Mouse (Mus musculus): Measurements from ENCODE around the gene Kctd17. TPM values are rescaled to one million over a fixed set of nuclear protein-coding genes. Genes with fewer than 3 reads are reported as not detected.

Kctd17 gene
- polyA plus RNA-seq, 1 experiment from 2014 or later, result 60.5 TPM

GRCm38 (mm10) chr15:78450419-78450768, 22.0 kb downstream of the Kctd17 start:
- no peak overlapping the region for H3K4me3 ChIP-seq (ENCODE audit: low read depth, low read length)
- 80% methylated on average over 6 of the region's 6 CpGs for WGBS
- H3K4me1 ChIP-seq (ENCODE audit: control insufficient read depth, insufficient read depth, low read length), result peaks cover 4% of the 10 kb centered on the region
- no peaks in the 10 kb centered on the region for H3K27me3 ChIP-seq (ENCODE audit: control insufficient read depth, insufficient read depth, low read length)
- DNase-seq (ENCODE audit: low spot score, missing footprints) (no peak), ATAC-seq (ENCODE audit: low FRiP score) (no peak)
- H3K4me2 ChIP-seq, result no peak overlapping the region
- no peak overlapping the region for H3K27ac ChIP-seq (ENCODE audit: low read depth, low read length)
- no peaks in the 10 kb centered on the region for H3K36me3 ChIP-seq (ENCODE audit: control insufficient read depth, insufficient read depth, low read length)
- H3K9me3 ChIP-seq (ENCODE audit: control insufficient read depth, low read length), result no peaks in the 10 kb centered on the region
- H3K9ac ChIP-seq (ENCODE audit: low read length), result no peak overlapping the region

GRCm38 (mm10) chr15:78451201-78451600, 22.8 kb downstream of the Kctd17 start:
- Histone ChIP-seq H3K9me3 (ENCODE audit: control insufficient read depth, low read length) (no peaks in the 10 kb centered on the region), H3K4me1 (ENCODE audit: control insufficient read depth, insufficient read depth, low read length) (peaks cover 4% of the 10 kb centered on the region), H3K4me2 (no peak overlapping the region), H3K36me3 (ENCODE audit: control insufficient read depth, insufficient read depth, low read length) (no peaks in the 10 kb centered on the region), H3K4me3 (ENCODE audit: low read depth, low read length) (no peak overlapping the region), H3K9ac (ENCODE audit: low read length) (no peak overlapping the region), H3K27ac (ENCODE audit: low read depth, low read length) (no peak overlapping the region), H3K27me3 (ENCODE audit: control insufficient read depth, insufficient read depth, low read length) (no peaks in the 10 kb centered on the region)
- ATAC-seq (ENCODE audit: low FRiP score), result no peak
- 85% methylated on average over 2 of the region's 2 CpGs for WGBS
- peak; percentile 19 for DNase-seq (ENCODE audit: low spot score, missing footprints)

- DNase-seq (ENCODE audit: low spot score, missing footprints) (peak; percentile 37), ATAC-seq (ENCODE audit: low FRiP score) (no peak)
- Histone ChIP-seq H3K9me3 (ENCODE audit: control insufficient read depth, low read length) (no peaks in the 10 kb centered on the region), H3K27me3 (ENCODE audit: control insufficient read depth, insufficient read depth, low read length) (no peaks in the 10 kb centered on the region), H3K27ac (ENCODE audit: low read depth, low read length) (no peak overlapping the region), H3K4me2 (no peak overlapping the region), H3K36me3 (ENCODE audit: control insufficient read depth, insufficient read depth, low read length) (no peaks in the 10 kb centered on the region), H3K9ac (ENCODE audit: low read length) (no peak overlapping the region), H3K4me1 (ENCODE audit: control insufficient read depth, insufficient read depth, low read length) (no peaks in the 10 kb centered on the region), H3K4me3 (ENCODE audit: low read depth, low read length) (no peak overlapping the region)
- 92% methylated on average over 3 of the region's 3 CpGs for whole genome bisulfite sequencing
Measured at GRCm38 (mm10) chr15:78452929-78453328, 24.6 kb downstream of the Kctd17 start.

DNA sequence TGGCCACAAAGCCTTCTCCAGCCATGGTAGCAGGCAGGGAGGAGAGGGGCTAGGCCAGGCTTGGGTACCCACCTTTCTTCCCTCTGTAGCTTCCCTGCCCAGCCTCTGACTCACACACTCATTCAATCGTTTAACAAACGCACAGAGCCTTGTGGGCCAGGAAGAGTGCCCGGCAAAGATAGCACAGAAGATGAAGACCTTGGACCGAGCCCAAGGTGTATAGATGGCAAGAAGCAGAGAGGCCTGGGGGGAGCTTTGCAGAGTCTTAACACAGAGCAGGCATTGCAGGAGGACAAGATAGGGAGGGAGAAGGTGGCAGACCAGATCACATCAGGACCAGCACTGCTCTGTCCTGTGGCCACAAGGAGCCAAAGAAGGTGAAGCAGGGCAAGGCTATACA, 26.8 kb downstream of the Kctd17 start:
- Histone ChIP-seq H3K27me3 (ENCODE audit: control insufficient read depth, insufficient read depth, low read length) (no peaks in the 10 kb centered on the region; the same call in 1 of the 2 replicates), H3K4me1 (ENCODE audit: control insufficient read depth, insufficient read depth, low read length) (no peaks in the 10 kb centered on the region), H3K9me3 (ENCODE audit: control insufficient read depth, low read length) (no peaks in the 10 kb centered on the region), H3K36me3 (ENCODE audit: control insufficient read depth, insufficient read depth, low read length) (no peaks in the 10 kb centered on the region), H3K27ac (ENCODE audit: low read depth, low read length) (no peak overlapping the region), H3K4me3 (ENCODE audit: low read depth, low read length) (no peak overlapping the region), H3K9ac (ENCODE audit: low read length) (no peak overlapping the region), H3K4me2 (no peak overlapping the region)
- DNase-seq (ENCODE audit: low spot score, missing footprints) (no peak), ATAC-seq (ENCODE audit: low FRiP score) (no peak)
- WGBS, result 86% methylated on average over 4 of the region's 4 CpGs

GRCm38 (mm10) chr15:78456051-78456450, 27.7 kb downstream of the Kctd17 start:
- whole genome bisulfite sequencing, result 76% methylated on average over 7 of the region's 7 CpGs
- no peak for DNase-seq (ENCODE audit: low spot score, missing footprints)
- Histone ChIP-seq H3K27ac (ENCODE audit: low read depth, low read length) (no peak overlapping the region), H3K36me3 (ENCODE audit: control insufficient read depth, insufficient read depth, low read length) (no peaks in the 10 kb centered on the region), H3K4me3 (ENCODE audit: low read depth, low read length) (no peak overlapping the region), H3K4me2 (no peak overlapping the region), H3K4me1 (ENCODE audit: control insufficient read depth, insufficient read depth, low read length) (no peaks in the 10 kb centered on the region), H3K9ac (ENCODE audit: low read length) (no peak overlapping the region), H3K27me3 (ENCODE audit: control insufficient read depth, insufficient read depth, low read length) (no peaks in the 10 kb centered on the region; the same call in 1 of the 2 replicates), H3K9me3 (ENCODE audit: control insufficient read depth, low read length) (no peaks in the 10 kb centered on the region)
- ATAC-seq (ENCODE audit: low FRiP score), result no peak

GRCm38 (mm10) chr15:78457193-78457592, 28.8 kb downstream of the Kctd17 start:
- no peaks in the 10 kb centered on the region for H3K36me3 ChIP-seq (ENCODE audit: control insufficient read depth, insufficient read depth, low read length)
- no peak for ATAC-seq (ENCODE audit: low FRiP score)
- no peak overlapping the region for H3K4me2 ChIP-seq
- no peaks in the 10 kb centered on the region for H3K4me1 ChIP-seq (ENCODE audit: control insufficient read depth, insufficient read depth, low read length)
- no peak for DNase-seq (ENCODE audit: low spot score, missing footprints)
- no peaks in the 10 kb centered on the region for H3K9me3 ChIP-seq (ENCODE audit: control insufficient read depth, low read length)
- H3K27ac ChIP-seq (ENCODE audit: low read depth, low read length), result no peak overlapping the region
- WGBS, result 84% methylated on average over 10 of the region's 10 CpGs
- H3K4me3 ChIP-seq (ENCODE audit: low read depth, low read length), result no peak overlapping the region
- no peak overlapping the region for H3K9ac ChIP-seq (ENCODE audit: low read length)
- H3K27me3 ChIP-seq (ENCODE audit: control insufficient read depth, insufficient read depth, low read length), result no peaks in the 10 kb centered on the region; the same call in 1 of the 2 replicates

GRCm38 (mm10) chr15:78462981-78463380, 34.6 kb downstream of the Kctd17 start:
- H3K27ac ChIP-seq (ENCODE audit: low read depth, low read length), result no peak overlapping the region
- DNase-seq (ENCODE audit: low spot score, missing footprints), result no peak
- H3K9me3 ChIP-seq (ENCODE audit: control insufficient read depth, low read length), result no peaks in the 10 kb centered on the region
- H3K27me3 ChIP-seq (ENCODE audit: control insufficient read depth, insufficient read depth, low read length), result no peaks in the 10 kb centered on the region; the same call in 1 of the 2 replicates
- no peaks in the 10 kb centered on the region for H3K36me3 ChIP-seq (ENCODE audit: control insufficient read depth, insufficient read depth, low read length)
- H3K4me2 ChIP-seq, result no peak overlapping the region
- ATAC-seq (ENCODE audit: low FRiP score), result no peak
- no peaks in the 10 kb centered on the region for H3K4me1 ChIP-seq (ENCODE audit: control insufficient read depth, insufficient read depth, low read length)
- H3K9ac ChIP-seq (ENCODE audit: low read length), result no peak overlapping the region
- H3K4me3 ChIP-seq (ENCODE audit: low read depth, low read length), result no peak overlapping the region
- WGBS, result 76% methylated on average over 2 of the region's 2 CpGs

GRCm38 (mm10) chr15:78466809-78467208, 38.4 kb downstream of the Kctd17 start:
- no peak overlapping the region for H3K4me3 ChIP-seq (ENCODE audit: low read depth, low read length)
- WGBS, result 38% methylated on average over 6 of the region's 6 CpGs
- no peak overlapping the region for H3K9ac ChIP-seq (ENCODE audit: low read length)
- H3K36me3 ChIP-seq (ENCODE audit: control insufficient read depth, insufficient read depth, low read length), result no peaks in the 10 kb centered on the region
- ATAC-seq (ENCODE audit: low FRiP score) (no peak), DNase-seq (ENCODE audit: low spot score, missing footprints) (no peak)
- H3K4me2 ChIP-seq, result no peak overlapping the region
- H3K27ac ChIP-seq (ENCODE audit: low read depth, low read length), result no peak overlapping the region
- no peaks in the 10 kb centered on the region for H3K9me3 ChIP-seq (ENCODE audit: control insufficient read depth, low read length)
- H3K27me3 ChIP-seq (ENCODE audit: control insufficient read depth, insufficient read depth, low read length), result no peaks in the 10 kb centered on the region
- H3K4me1 ChIP-seq (ENCODE audit: control insufficient read depth, insufficient read depth, low read length), result no peaks in the 10 kb centered on the region

GRCm38 (mm10) chr15:78467570-78467969, 39.2 kb downstream of the Kctd17 start:
- no peak for DNase-seq (ENCODE audit: low spot score, missing footprints)

More at GRCm38 (mm10) chr15:78467570-78467969, 39.2 kb downstream of the Kctd17 start:
- Histone ChIP-seq H3K27me3 (ENCODE audit: control insufficient read depth, insufficient read depth, low read length) (no peaks in the 10 kb centered on the region), H3K4me2 (no peak overlapping the region), H3K9ac (ENCODE audit: low read length) (no peak overlapping the region), H3K27ac (ENCODE audit: low read depth, low read length) (no peak overlapping the region), H3K9me3 (ENCODE audit: control insufficient read depth, low read length) (no peaks in the 10 kb centered on the region), H3K4me1 (ENCODE audit: control insufficient read depth, insufficient read depth, low read length) (no peaks in the 10 kb centered on the region), H3K36me3 (ENCODE audit: control insufficient read depth, insufficient read depth, low read length) (no peaks in the 10 kb centered on the region), H3K4me3 (ENCODE audit: low read depth, low read length) (no peak overlapping the region)
- ATAC-seq (ENCODE audit: low FRiP score), result no peak
- 93% methylated on average over 7 of the region's 7 CpGs for WGBS

Data from midbrain, embryonic 11.5 days (tissue).